In genomic region chr16:32336026-32336780, GRCm38 (mm10) we compare ENCODE assay signal across 18 mouse cellular contexts. TPM values are rescaled to one million over a fixed set of nuclear protein-coding genes. Genes with fewer than 3 reads are reported as not detected.
DNase-seq lines count a peak whose midpoint lies in the region; ATAC-seq and TF ChIP-seq lines count a peak whose summit lies in the region.
"Had no signal": no experiment of that assay in that cellular context is flagged by ENCODE, and none has a peak within 500 bp of the region (broad histone marks: within the 10 kb centered on the region; RNA-seq: fewer than 3 reads in every experiment).

No protein-coding gene starts in this region.

- 58% methylated on average over 7 of the region's 7 CpGs for WGBS in heart, embryonic 13.5 days
- 75% methylated on average over 7 of the region's 7 CpGs for WGBS in heart, embryonic 10.5 days
- WGBS in midbrain, embryonic 11.5 days = 83% methylated on average over 7 of the region's 7 CpGs
- WGBS in midbrain, postnatal 0 days = 70% methylated on average over 7 of the region's 7 CpGs

- ATAC-seq in heart, embryonic 13.5 days (ENCODE audit: extremely low read depth, insufficient number of reproducible peaks, low FRiP score, low TSS enrichment) = no peak
- no peak for ATAC-seq in midbrain, embryonic 11.5 days (ENCODE audit: low FRiP score)
- ATAC-seq in midbrain, postnatal 0 days (ENCODE audit: low FRiP score) = no peak
- peak; percentile 61 for ATAC-seq in monocyte, adult 5-6 weeks (replicated peaks; ENCODE audit: insufficient number of reproducible peaks, low FRiP score, low TSS enrichment, poor library complexity, severe bottlenecking)
- ATAC-seq: forebrain, embryonic 13.5 days; midbrain, embryonic 16.5 days had no signal

- no peak overlapping the region for H3K9ac ChIP-seq in heart, embryonic 13.5 days
- H3K9ac ChIP-seq in midbrain, embryonic 11.5 days (ENCODE audit: low read length) = no peak overlapping the region
- no peak overlapping the region for H3K9ac ChIP-seq in midbrain, postnatal 0 days (replicated peaks; ENCODE audit: low read length, poor library complexity, severe bottlenecking)
- H3K9ac ChIP-seq: forebrain, embryonic 13.5 days; hindbrain, embryonic 14.5 days; limb, embryonic 13.5 days had no signal

- H3K9me3 ChIP-seq in heart, embryonic 13.5 days = no peaks in the 10 kb centered on the region
- H3K9me3 ChIP-seq in heart, embryonic 10.5 days = no peaks in the 10 kb centered on the region
- H3K9me3 ChIP-seq in midbrain, embryonic 11.5 days (ENCODE audit: control insufficient read depth, low read length) = no peaks in the 10 kb centered on the region
- no peaks in the 10 kb centered on the region for H3K9me3 ChIP-seq in midbrain, postnatal 0 days (ENCODE audit: low read length)
- H3K9me3 ChIP-seq: forebrain, embryonic 13.5 days; limb, embryonic 13.5 days had no signal

- DNase-seq in adrenal gland, postnatal 10 days = peak; percentile 19
- DNase-seq in adrenal gland, postnatal 4 days (ENCODE audit: low spot score in 2 of 2) = no peak
- no peak for DNase-seq in heart, embryonic 10.5 days (ENCODE audit: low spot score)
- DNase-seq in midbrain, embryonic 11.5 days (ENCODE audit: low spot score, missing footprints) = peak; percentile 69
- DNase-seq in midbrain, postnatal 0 days (ENCODE audit: low spot score) = no peak
- no peak for DNase-seq in left cerebral cortex, adult 18-20 months (ENCODE audit: low spot score in 2 of 2)
- DNase-seq: cerebellum, adult 2 months; cerebellum, postnatal 36 days; gastrocnemius, postnatal 36 days; lung, postnatal 10 days; thymus, postnatal 14 days had no signal

- peak overlapping the region; percentile 13; the same call in 1 of the 2 replicates for H3K27ac ChIP-seq in heart, embryonic 13.5 days (replicated peaks)
- H3K27ac ChIP-seq in heart, embryonic 10.5 days = no peak overlapping the region
- H3K27ac ChIP-seq in midbrain, embryonic 11.5 days (ENCODE audit: low read depth, low read length) = no peak overlapping the region
- no peak overlapping the region for H3K27ac ChIP-seq in midbrain, postnatal 0 days (ENCODE audit: low read depth, low read length)
- H3K27ac ChIP-seq: forebrain, embryonic 13.5 days; hindbrain, embryonic 14.5 days; limb, embryonic 13.5 days had no signal

- no peak overlapping the region for H3K4me3 ChIP-seq in heart, embryonic 13.5 days
- no peak overlapping the region for H3K4me3 ChIP-seq in heart, embryonic 10.5 days
- H3K4me3 ChIP-seq in midbrain, embryonic 11.5 days (ENCODE audit: low read depth, low read length) = no peak overlapping the region
- H3K4me3 ChIP-seq in midbrain, postnatal 0 days (ENCODE audit: low read depth, low read length) = no peak overlapping the region
- H3K4me3 ChIP-seq: forebrain, embryonic 13.5 days; limb, embryonic 13.5 days had no signal

- no peak overlapping the region for H3K4me2 ChIP-seq in heart, embryonic 13.5 days
- H3K4me2 ChIP-seq in midbrain, embryonic 11.5 days = no peak overlapping the region
- no peak overlapping the region for H3K4me2 ChIP-seq in midbrain, postnatal 0 days (ENCODE audit: low read depth, low read length, poor library complexity, severe bottlenecking)
- H3K4me2 ChIP-seq: forebrain, embryonic 13.5 days; hindbrain, embryonic 14.5 days; limb, embryonic 13.5 days had no signal

- no peaks in the 10 kb centered on the region for H3K27me3 ChIP-seq in heart, embryonic 13.5 days (replicated peaks)
- no peaks in the 10 kb centered on the region for H3K27me3 ChIP-seq in heart, embryonic 10.5 days (ENCODE audit: insufficient read depth, poor library complexity, severe bottlenecking)
- no peaks in the 10 kb centered on the region for H3K27me3 ChIP-seq in midbrain, embryonic 11.5 days (ENCODE audit: control insufficient read depth, insufficient read depth, low read length)
- no peaks in the 10 kb centered on the region for H3K27me3 ChIP-seq in midbrain, postnatal 0 days (ENCODE audit: insufficient read depth, low read length)
- H3K27me3 ChIP-seq: CH12.LX; forebrain, embryonic 13.5 days; limb, embryonic 13.5 days had no signal

- H3K36me3 ChIP-seq in heart, embryonic 13.5 days = no peaks in the 10 kb centered on the region
- H3K36me3 ChIP-seq in heart, embryonic 10.5 days = no peaks in the 10 kb centered on the region
- H3K36me3 ChIP-seq in midbrain, embryonic 11.5 days (ENCODE audit: control insufficient read depth, insufficient read depth, low read length) = no peaks in the 10 kb centered on the region
- no peaks in the 10 kb centered on the region for H3K36me3 ChIP-seq in midbrain, postnatal 0 days (ENCODE audit: insufficient read depth, low read length)
- H3K36me3 ChIP-seq: limb, embryonic 13.5 days had no signal

- no peak for TF ChIP-seq CTCF in midbrain, postnatal 0 days (IDR thresholded peaks at IDR 0.05)

- H3K4me1 ChIP-seq in heart, embryonic 13.5 days = peaks cover 49% of the 10 kb centered on the region
- H3K4me1 ChIP-seq in heart, embryonic 10.5 days = peaks cover 34% of the 10 kb centered on the region
- no peaks in the 10 kb centered on the region for H3K4me1 ChIP-seq in midbrain, embryonic 11.5 days (ENCODE audit: control insufficient read depth, insufficient read depth, low read length)
- H3K4me1 ChIP-seq in midbrain, postnatal 0 days (ENCODE audit: insufficient read depth, low read length) = peaks cover 5% of the 10 kb centered on the region; the same call in 1 of the 2 replicates

RNA-seq across cellular contexts. Expression of gene Ubxn7, which starts 4.1 kb away (rescaled TPM):
- total RNA-seq in adrenal gland, postnatal 10 days (2021) = 10 to 100 TPM; 50.6 to 61.5 TPM
- 10 to 100 TPM; 79.1 to 88.6 TPM for total RNA-seq in adrenal gland, postnatal 4 days (2021)
- 16.1 and 20.3 TPM in 2 replicates for polyA plus RNA-seq in heart, embryonic 13.5 days (2015; fragmentation: Nextera tagmentation; extraction: Ambion mirVana)
- polyA plus RNA-seq in heart, embryonic 10.5 days (2016; fragmentation: Nextera tagmentation; extraction: Ambion mirVana) = 21.1 and 22.3 TPM in 2 replicates
- polyA plus RNA-seq in midbrain, embryonic 11.5 days (2014; fragmentation: Nextera tagmentation; extraction: Ambion mirVana) = 25.2 and 28.6 TPM in 2 replicates
- total RNA-seq in midbrain, postnatal 0 days (2014; rRNA removed) = 37.0 and 50.4 TPM in 2 replicates
- polyA plus RNA-seq in midbrain, postnatal 0 days (2015; fragmentation: Nextera tagmentation; extraction: Ambion mirVana) = 8.7 and 10.7 TPM in 2 replicates
- total RNA-seq in monocyte, adult 5-6 weeks (2017) = 34.8 to 52.2 TPM (median 41.0 TPM) in 3 replicates
- total RNA-seq in left cerebral cortex, adult 18-20 months (2021) = 10 to 100 TPM; 48.1 to 51.9 TPM

RNA-seq across cellular contexts. Expression of gene Rnf168, which starts 58.9 kb away (rescaled TPM):
- 10 to 100 TPM; 20.6 to 21.3 TPM for total RNA-seq in adrenal gland, postnatal 10 days (2021)
- 10 to 100 TPM; 29.5 to 32.8 TPM for total RNA-seq in adrenal gland, postnatal 4 days (2021)
- 17.6 and 18.0 TPM in 2 replicates for polyA plus RNA-seq in heart, embryonic 13.5 days (2015; fragmentation: Nextera tagmentation; extraction: Ambion mirVana)
- 22.0 and 24.4 TPM in 2 replicates for polyA plus RNA-seq in heart, embryonic 10.5 days (2016; fragmentation: Nextera tagmentation; extraction: Ambion mirVana)
- 23.9 and 25.0 TPM in 2 replicates for polyA plus RNA-seq in midbrain, embryonic 11.5 days (2014; fragmentation: Nextera tagmentation; extraction: Ambion mirVana)
- total RNA-seq in midbrain, postnatal 0 days (2014; rRNA removed) = 34.8 and 42.1 TPM in 2 replicates
- 22.3 and 27.1 TPM in 2 replicates for polyA plus RNA-seq in midbrain, postnatal 0 days (2015; fragmentation: Nextera tagmentation; extraction: Ambion mirVana)
- total RNA-seq in monocyte, adult 5-6 weeks (2017) = 25.0 to 33.0 TPM (median 27.0 TPM) in 3 replicates
- 10 to 100 TPM; 26.9 to 27.3 TPM for total RNA-seq in left cerebral cortex, adult 18-20 months (2021)

Comparison
In these comparisons a context has a peak if more than half of its experiments do, and no peak if none do; other contexts are left out.
1. DNase-seq: peak in adrenal gland, postnatal 10 days (single experiment) and midbrain, embryonic 11.5 days (single experiment); none in adrenal gland, postnatal 4 days (0 of 2), heart, embryonic 10.5 days (single experiment), midbrain, postnatal 0 days (single experiment) and left cerebral cortex, adult 18-20 months (0 of 2).